Mouse (Mus musculus) E14TG2a.4 (cell line): Measurements from ENCODE around the gene Hexim1.

Experiments used
- CTCF ChIP-seq: conservative IDR thresholded peaks from 2 replicates; pipeline ENCODE4 v1.5.1; 2014; ENCODE audit warnings: low read length
- NANOG ChIP-seq: IDR thresholded peaks from 2 replicates; pipeline ENCODE4 v1.6.1; 2014; ENCODE audit warnings: borderline replicate concordance, low read length, mixed read lengths
- POU5F1 ChIP-seq: IDR thresholded peaks from 2 replicates; pipeline ENCODE4 v1.6.1; 2014; ENCODE audit warnings: low read length, borderline replicate concordance

GRCm38 (mm10) chr11:103105810-103106209 lies 10.2 kb upstream of the Hexim1 start:
- TF ChIP-seq CTCF: no peak
- TF ChIP-seq POU5F1: no peak
- no peak for TF ChIP-seq NANOG
